Mouse (Mus musculus): ENCODE data around the gene Ankrd34a. TPM values are rescaled to one million over a fixed set of nuclear protein-coding genes. Genes with fewer than 3 reads are reported as not detected.

Ankrd34a gene
- total and polyA plus RNA-seq, 2 experiments from 2014 or later: 1.2 to 6.8 TPM

- Histone ChIP-seq H3K27me3 (ENCODE audit: control insufficient read depth, insufficient read depth, low read length) (no peaks in the 10 kb centered on the region), H3K9ac (replicated peaks; ENCODE audit: low read depth, low read length) (peak overlapping the region; percentile 70), H3K27ac (ENCODE audit: low read depth) (peak overlapping the region; percentile 75), H3K4me3 (ENCODE audit: low read depth, low read length) (peak overlapping the region; percentile 59), H3K4me1 (ENCODE audit: control insufficient read depth, insufficient read depth) (peaks cover 10% of the 10 kb centered on the region; the same call in 1 of the 2 replicates), H3K36me3 (replicated peaks; ENCODE audit: control insufficient read depth, insufficient read depth, low read length) (no peaks in the 10 kb centered on the region), H3K9me3 (replicated peaks; ENCODE audit: control insufficient read depth, low read length) (no peaks in the 10 kb centered on the region), H3K4me2 (ENCODE audit: low read depth, low read length) (peak overlapping the region; percentile 97)
- TF ChIP-seq CTCF (IDR thresholded peaks at IDR 0.05; ENCODE audit: low read depth): no peak
- TF ChIP-seq EP300 (IDR thresholded peaks at IDR 0.05; ENCODE audit: low read depth): no peak
- ATAC-seq (ENCODE audit: insufficient read depth, low read depth) (peak; percentile 6; the same call in 1 of the 2 replicates), DNase-seq (ENCODE audit: low spot score) (peak; percentile 63)
- 7% methylated on average over 54 of the region's 54 CpGs for WGBS
Measured at GRCm38 (mm10) chr3:96598156-96599068, 2.0 kb downstream of the Ankrd34a start.

DNA sequence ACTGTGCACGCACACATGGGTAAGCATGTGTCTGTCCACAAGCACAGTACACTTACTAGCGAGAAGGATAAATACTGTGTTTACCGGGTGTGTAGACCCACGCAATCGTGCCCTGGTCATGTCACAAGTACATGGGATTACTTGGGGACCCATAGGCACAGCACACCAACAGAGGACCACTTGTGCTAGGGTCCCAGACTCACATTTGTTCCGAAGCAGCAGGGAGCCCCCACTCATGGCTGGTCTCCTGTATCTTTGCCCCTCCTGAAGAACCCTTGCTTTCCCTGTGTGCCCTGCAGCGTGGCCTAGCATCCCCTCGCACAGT is 2.6 kb downstream of the Ankrd34a start:
- Histone ChIP-seq H3K9ac (replicated peaks; ENCODE audit: low read depth, low read length) (no peak overlapping the region), H3K4me2 (ENCODE audit: low read depth, low read length) (peak overlapping the region; percentile 97), H3K9me3 (replicated peaks; ENCODE audit: control insufficient read depth, low read length) (no peaks in the 10 kb centered on the region), H3K27ac (ENCODE audit: low read depth) (no peak overlapping the region), H3K4me1 (ENCODE audit: control insufficient read depth, insufficient read depth) (peaks cover 10% of the 10 kb centered on the region; the same call in 1 of the 2 replicates), H3K27me3 (ENCODE audit: control insufficient read depth, insufficient read depth, low read length) (no peaks in the 10 kb centered on the region), H3K4me3 (ENCODE audit: low read depth, low read length) (no peak overlapping the region), H3K36me3 (replicated peaks; ENCODE audit: control insufficient read depth, insufficient read depth, low read length) (0 out of 2 replicates have a peak, but pooled peaks cover 4% of the 10 kb centered on the region)
- WGBS: 75% methylated on average over 8 of the region's 8 CpGs
- no peak for TF ChIP-seq EP300 (IDR thresholded peaks at IDR 0.05; ENCODE audit: low read depth)
- TF ChIP-seq CTCF (IDR thresholded peaks at IDR 0.05; ENCODE audit: low read depth): no peak
- ATAC-seq (ENCODE audit: insufficient read depth, low read depth): no peak
- no peak for DNase-seq (ENCODE audit: low spot score)

DNA sequence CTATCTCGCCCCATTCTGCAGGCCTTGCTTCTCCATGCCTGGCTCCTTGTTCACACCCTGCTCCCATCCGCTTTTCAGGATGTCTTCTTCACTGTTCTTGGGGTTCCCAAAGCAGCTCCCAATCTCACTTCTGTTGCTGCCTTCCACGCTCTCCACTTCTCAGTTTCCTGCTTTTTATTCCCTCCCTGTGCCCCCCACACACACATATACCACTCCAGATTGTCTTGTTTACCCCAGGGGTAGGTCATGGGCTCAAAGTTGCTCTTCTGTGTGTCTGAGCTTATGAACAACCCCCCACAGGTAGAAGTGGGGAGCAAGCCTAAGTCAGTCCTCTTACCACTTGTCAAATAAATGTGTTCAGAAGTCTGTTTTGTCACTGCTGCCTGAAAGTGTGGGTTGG is 3.0 kb downstream of the Ankrd34a start:
- Histone ChIP-seq H3K4me1 (ENCODE audit: control insufficient read depth, insufficient read depth) (peaks cover 10% of the 10 kb centered on the region; the same call in 1 of the 2 replicates), H3K27ac (ENCODE audit: low read depth) (no peak overlapping the region), H3K4me2 (ENCODE audit: low read depth, low read length) (no peak overlapping the region), H3K9me3 (replicated peaks; ENCODE audit: control insufficient read depth, low read length) (no peaks in the 10 kb centered on the region), H3K36me3 (replicated peaks; ENCODE audit: control insufficient read depth, insufficient read depth, low read length) (0 out of 2 replicates have a peak, but pooled peaks cover 4% of the 10 kb centered on the region), H3K4me3 (ENCODE audit: low read depth, low read length) (no peak overlapping the region), H3K27me3 (ENCODE audit: control insufficient read depth, insufficient read depth, low read length) (no peaks in the 10 kb centered on the region), H3K9ac (replicated peaks; ENCODE audit: low read depth, low read length) (no peak overlapping the region)
- no peak for TF ChIP-seq CTCF (IDR thresholded peaks at IDR 0.05; ENCODE audit: low read depth)
- TF ChIP-seq EP300 (IDR thresholded peaks at IDR 0.05; ENCODE audit: low read depth): no peak
- WGBS: 93% methylated on average over 3 of the region's 3 CpGs
- DNase-seq (ENCODE audit: low spot score): no peak
- no peak for ATAC-seq (ENCODE audit: insufficient read depth, low read depth)

- H3K27me3 ChIP-seq (ENCODE audit: control insufficient read depth, insufficient read depth, low read length): no peaks in the 10 kb centered on the region
- H3K4me3 ChIP-seq (ENCODE audit: low read depth, low read length): peak within 1 kb of the TSS; percentile 77
- peak; percentile 97 for DNase-seq (ENCODE audit: low spot score)
- no peak for TF ChIP-seq EP300 (IDR thresholded peaks at IDR 0.05; ENCODE audit: low read depth)
- TF ChIP-seq CTCF (IDR thresholded peaks at IDR 0.05; ENCODE audit: low read depth): no peak
- H3K4me2 ChIP-seq (ENCODE audit: low read depth, low read length): peak within 1 kb of the TSS; percentile 87
- H3K36me3 ChIP-seq (replicated peaks; ENCODE audit: control insufficient read depth, insufficient read depth, low read length): 0 out of 2 replicates have a peak, but pooled peaks cover 4% of the 10 kb centered on the region
- peak within 1 kb of the TSS; percentile 98 for H3K27ac ChIP-seq (ENCODE audit: low read depth)
- ATAC-seq (ENCODE audit: insufficient read depth, low read depth): peak; percentile 92
- H3K9ac ChIP-seq (replicated peaks; ENCODE audit: low read depth, low read length): peak within 1 kb of the TSS; percentile 85
- no peaks in the 10 kb centered on the region for H3K9me3 ChIP-seq (replicated peaks; ENCODE audit: control insufficient read depth, low read length)
- WGBS: 2% methylated on average over 27 of the region's 27 CpGs
- H3K4me1 ChIP-seq (ENCODE audit: control insufficient read depth, insufficient read depth): peaks cover 10% of the 10 kb centered on the region; the same call in 1 of the 2 replicates
Measured at GRCm38 (mm10) chr3:96600639-96601250, 4.3 kb downstream of the Ankrd34a start, which contains the start of gene Lix1l. Gene Lix1l (plus strand): TSS chr3:96601149.

DNA sequence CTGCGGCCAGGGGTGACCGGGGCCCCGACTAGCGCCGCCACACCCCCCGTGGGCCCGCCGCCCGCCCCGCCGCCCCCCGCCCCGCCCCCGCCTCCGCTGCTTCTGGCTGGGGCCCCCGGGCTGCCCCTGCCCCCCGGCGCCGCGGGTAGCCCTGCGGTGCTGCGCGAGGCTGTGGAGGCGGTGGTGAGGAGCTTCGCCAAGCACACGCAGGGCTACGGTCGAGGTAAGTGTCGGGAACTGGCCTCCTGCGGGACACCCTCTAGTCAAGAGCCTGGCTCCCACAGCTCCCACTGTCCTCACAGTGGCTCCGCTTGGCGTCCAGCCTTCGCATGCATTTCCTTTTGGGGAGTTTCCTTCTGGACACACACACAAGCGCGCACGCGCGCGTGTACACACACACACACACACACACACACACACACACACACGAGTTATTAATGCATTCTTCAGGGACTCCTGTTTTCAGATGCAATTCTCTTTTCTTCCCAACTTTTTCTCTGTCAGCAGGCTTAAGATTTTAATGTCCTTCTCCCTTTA is 4.9 kb downstream of the Ankrd34a start:
- ATAC-seq (ENCODE audit: insufficient read depth, low read depth) (peak; percentile 70), DNase-seq (ENCODE audit: low spot score) (peak; percentile 71)
- 0 out of 2 replicates have a peak, but pooled peaks cover 4% of the 10 kb centered on the region for H3K36me3 ChIP-seq (replicated peaks; ENCODE audit: control insufficient read depth, insufficient read depth, low read length)
- no peaks in the 10 kb centered on the region for H3K9me3 ChIP-seq (replicated peaks; ENCODE audit: control insufficient read depth, low read length)
- H3K27me3 ChIP-seq (ENCODE audit: control insufficient read depth, insufficient read depth, low read length): no peaks in the 10 kb centered on the region
- H3K9ac ChIP-seq (replicated peaks; ENCODE audit: low read depth, low read length): peak overlapping the region; percentile 85
- H3K4me3 ChIP-seq (ENCODE audit: low read depth, low read length): peak overlapping the region; percentile 77
- under 1% methylated on average over 31 of the region's 40 CpGs for WGBS
- H3K4me2 ChIP-seq (ENCODE audit: low read depth, low read length): peak overlapping the region; percentile 87
- H3K27ac ChIP-seq (ENCODE audit: low read depth): peak overlapping the region; percentile 98
- TF ChIP-seq CTCF (IDR thresholded peaks at IDR 0.05; ENCODE audit: low read depth) (no peak), EP300 (IDR thresholded peaks at IDR 0.05; ENCODE audit: low read depth) (no peak)
- peaks cover 10% of the 10 kb centered on the region; the same call in 1 of the 2 replicates for H3K4me1 ChIP-seq (ENCODE audit: control insufficient read depth, insufficient read depth)

Measured in heart, postnatal 0 days (tissue).